Mouse (Mus musculus) lung, postnatal 0 days (tissue): ENCODE measurements around the gene Tmem95.

Experiments used
- CTCF ChIP-seq: IDR thresholded peaks from 2 replicates; pipeline ENCODE4 v1.5.1; 2016; ENCODE audit warnings: antibody characterized with exemption, mild to moderate bottlenecking
- EP300 ChIP-seq: IDR thresholded peaks from 2 replicates; pipeline ENCODE4 v1.6.1; 2016; ENCODE audit warnings: antibody characterized with exemption, mild to moderate bottlenecking, control low read depth

GRCm38 (mm10) chr11:69919053-69919452 lies 41.2 kb upstream of the Tmem95 start:
- TF ChIP-seq CTCF (no peak), EP300 (no peak)
